Mouse (Mus musculus): ENCODE measurements around the gene Xrcc1. TPM values are rescaled to one million over a fixed set of nuclear protein-coding genes. Genes with fewer than 3 reads are reported as not detected.

Gene Xrcc1
- polyA plus RNA-seq (2015; fragmentation: Nextera tagmentation; extraction: Ambion mirVana), result 33.5 and 36.6 TPM in 2 replicates

DNA sequence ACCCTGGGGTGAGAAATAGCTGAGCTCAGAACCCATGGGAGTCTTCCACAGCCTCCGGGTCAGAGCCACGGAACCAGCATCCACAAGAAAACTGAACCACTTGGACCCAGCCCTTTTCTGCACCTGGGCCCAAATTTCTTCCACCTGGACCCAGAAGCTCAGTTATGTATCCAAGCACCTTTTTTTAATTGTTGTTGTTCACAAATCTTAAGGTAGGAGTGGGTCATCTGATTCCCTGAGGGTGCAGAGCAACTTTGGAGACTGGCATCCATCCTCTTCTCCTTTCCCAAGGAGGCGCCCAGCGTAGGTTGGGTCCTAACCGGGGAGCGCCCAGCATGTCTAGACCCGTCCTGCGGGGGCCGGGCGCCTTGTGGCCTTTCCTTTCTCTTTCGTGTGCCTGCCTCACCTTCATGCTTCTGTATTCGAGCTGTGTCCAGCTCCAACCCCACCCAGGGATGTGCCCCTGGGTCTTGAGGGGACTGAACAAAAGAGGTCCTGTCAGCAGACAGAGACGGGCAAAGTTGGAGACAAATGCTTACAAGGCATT, at the start of gene Xrcc1, which contains the start of gene Pinlyp:
Gene Xrcc1, plus strand, starts transcription at position 222 of the 547 bp plus-strand sequence.
Gene Pinlyp, minus strand, starts transcription at position 51 of the 547 bp plus-strand sequence.

DNA sequence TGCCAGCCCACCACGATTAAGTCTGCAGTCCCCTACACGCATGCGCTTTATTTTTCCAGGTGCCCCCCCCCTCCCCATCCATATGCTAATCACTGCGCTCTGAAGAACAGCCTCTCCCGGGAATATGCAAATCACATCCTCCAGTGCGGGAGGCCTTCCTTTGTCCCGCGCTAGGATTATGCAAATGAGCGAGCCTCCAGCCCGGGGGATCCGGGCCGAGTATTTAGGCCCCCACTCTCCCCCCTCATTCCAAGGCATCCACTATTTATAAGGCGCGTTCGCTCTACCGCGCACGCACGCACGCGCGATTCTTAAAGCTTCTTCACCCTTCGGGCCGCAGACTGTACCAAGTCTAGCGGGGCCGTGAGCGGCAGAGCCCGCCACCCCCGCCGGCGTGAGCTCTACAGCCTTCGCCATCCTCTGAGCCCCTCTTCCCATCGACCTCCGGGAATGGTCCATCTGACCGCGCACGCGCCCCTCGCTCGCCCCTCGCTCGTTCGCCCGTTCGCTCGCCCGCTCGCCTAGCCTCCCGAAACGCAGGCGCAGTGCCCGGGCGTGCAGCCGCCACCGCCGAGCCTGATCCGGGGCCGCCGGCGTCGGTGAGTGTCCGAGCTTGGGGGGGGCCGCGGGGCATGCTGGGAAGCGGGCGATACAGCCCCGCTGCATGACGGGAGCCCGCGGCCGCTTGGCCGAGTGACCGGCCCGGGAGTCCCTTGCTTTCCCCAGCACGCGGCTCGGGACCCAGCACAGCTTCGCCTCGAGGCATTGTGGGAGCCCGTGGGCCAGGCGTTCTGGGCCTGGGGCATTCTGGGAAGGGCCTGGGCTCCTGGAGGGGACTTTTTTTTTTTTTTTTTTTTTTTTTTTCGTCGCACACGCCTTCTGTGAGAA, 39.0 kb upstream of the Xrcc1 start, which contains the start of gene Zfp428:
Gene Zfp428, plus strand, starts transcription at position 169 of the 888 bp plus-strand sequence.

DNA sequence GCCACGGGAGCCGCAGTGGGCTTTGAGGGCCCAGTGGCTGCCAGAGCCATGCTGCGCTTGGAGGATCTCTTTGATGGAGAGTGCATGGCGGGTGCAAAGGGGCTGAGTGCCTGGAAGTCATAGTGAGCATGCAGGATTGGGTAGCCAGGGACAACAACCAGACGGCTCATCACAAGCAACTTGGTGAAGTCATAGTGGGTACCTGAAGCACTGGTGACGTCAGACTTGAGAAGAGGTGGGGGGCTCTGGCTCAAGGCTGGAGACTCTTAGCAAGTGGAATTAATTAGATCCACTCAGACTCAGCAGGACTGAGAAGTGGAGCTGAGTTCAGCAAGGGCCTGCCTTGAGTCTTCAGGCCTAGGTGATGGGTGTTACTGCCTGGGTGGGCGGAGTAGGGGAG, 33.7 kb upstream of the Xrcc1 start, which contains the start of gene AC161166.1:
Gene AC161166.1, minus strand, starts transcription at position 101 of the 400 bp plus-strand sequence.

DNA sequence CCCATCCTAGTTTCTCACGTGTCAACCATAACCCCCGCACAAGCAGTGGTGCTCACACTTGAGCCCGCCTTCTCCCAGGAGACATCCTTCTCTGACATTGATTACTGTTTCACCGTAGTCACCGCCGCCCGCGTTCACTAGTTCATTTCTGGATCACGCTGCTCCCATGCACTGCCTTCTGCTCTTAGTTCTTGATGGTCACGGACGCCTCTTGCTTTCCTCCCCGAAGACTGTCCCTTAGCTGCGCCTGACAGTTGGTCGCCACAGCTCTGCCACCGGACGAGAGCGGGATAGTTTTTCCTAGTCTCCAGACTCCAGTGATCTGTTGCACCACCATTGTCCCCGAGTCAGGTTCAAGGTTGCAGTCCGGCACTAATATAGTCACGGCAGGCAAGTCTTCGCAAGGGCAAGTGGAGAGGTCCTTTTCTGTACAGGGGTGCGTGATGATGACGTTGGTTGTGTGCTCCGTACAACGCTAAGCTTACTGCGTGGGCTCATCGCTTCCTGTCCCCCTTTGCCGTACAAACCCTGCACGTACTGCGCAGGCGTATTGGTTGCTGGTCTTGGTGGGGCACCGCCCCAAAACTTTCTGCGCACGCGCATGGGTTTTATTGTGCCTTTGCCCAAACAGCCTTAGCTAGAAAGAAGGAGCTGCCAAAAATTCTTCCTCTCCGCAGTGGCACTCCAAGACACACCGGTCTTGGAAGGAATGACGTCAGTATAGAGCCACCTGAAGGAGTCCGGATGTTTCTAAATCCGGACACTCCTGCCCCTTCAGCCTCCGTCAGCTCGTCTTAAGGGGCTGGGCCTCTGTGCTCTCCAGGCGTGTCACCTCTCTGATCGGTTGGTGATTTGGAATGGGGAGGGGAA, 15.8 kb upstream of the Xrcc1 start, which contains the start of gene Irgq:
Gene Irgq, plus strand, starts transcription at position 628 of the 870 bp plus-strand sequence.

DNA sequence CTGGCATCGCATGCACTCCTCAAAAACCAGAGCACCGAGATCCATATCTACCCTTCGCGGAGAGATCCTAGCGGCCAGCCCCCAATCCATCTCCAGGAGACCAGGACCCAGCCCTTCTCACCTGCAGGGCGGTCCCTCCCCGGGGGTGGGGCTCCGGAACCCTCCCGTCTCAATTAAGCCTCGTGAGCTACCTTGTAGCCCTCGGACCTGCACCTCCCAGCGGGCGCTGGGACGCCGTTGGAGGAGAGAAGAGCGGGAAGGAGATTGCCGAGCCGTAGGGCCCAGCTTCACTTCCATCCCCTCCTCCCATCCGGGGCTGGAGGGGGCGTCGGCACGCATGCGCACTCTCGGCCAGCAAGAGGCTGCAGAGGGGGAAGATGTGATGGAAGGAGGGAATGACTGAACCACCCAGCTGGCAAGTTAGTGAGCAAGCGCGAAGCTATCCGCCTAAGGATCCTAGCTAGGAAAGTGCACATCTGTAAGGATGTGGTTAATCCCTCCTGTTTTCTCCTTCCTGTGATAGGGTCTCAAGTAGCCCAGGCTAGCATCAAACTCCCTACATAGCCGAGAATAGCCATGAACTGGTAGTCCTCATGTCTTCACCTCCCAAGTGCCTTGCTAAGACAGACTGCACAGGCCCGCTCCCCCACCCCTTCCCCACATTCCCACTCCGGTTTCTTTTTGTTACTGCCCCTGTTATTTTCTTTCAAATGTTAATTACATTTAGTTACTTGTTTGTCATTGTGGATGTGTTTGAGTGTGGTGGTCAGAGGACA, 41.4 kb downstream of the Xrcc1 start, which contains the start of the genes Ethe1 and Zfp575:
Gene Ethe1, plus strand, starts transcription at position 214 of the 776 bp plus-strand sequence.
Gene Zfp575, minus strand, starts transcription at position 312 of the 776 bp plus-strand sequence.

DNA sequence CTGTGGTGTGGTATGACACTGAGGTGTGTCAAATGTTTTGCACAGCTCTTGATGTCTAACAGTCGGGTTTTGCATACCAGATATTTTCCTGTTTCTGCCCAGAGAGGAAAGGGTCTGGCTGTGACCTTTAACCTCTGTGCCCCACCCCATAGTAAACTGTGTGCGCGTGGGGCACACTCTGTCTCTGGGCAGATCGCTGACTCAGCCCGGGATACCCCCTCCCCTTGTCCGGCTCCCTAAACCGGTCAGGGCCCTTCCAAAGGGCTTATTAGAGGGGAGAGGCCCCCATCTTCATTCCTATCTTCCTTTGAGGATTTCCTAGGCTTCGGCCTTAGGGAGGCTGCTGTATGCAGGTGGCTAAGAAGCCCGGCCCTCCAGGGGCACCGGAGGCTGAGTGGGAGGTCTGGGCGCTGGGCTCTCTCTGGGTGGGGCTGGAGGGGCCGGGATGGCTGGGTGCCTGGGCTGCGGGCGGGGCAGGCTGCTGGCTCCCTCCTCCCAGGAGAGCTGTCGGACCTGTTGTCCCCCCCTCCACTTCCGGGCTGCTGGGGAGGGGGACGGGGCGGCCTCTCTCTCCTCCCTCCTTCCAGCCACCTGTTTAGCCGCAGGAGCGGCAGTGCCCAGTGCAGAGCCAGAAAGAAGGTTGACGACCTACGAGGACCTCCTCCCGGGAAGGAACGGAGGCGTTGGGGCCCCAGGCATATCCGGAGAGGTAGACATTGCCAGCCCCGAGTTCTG, 64.2 kb downstream of the Xrcc1 start, which contains the start of gene Phldb3:
Gene Phldb3, plus strand, starts transcription at position 620 of the 735 bp plus-strand sequence.

Other genes starting within 250 kb of the Xrcc1 start
- 9.9 and 10.5 TPM in 2 replicates for gene Zfp61, start 245.1 kb upstream of the Xrcc1 start, polyA plus RNA-seq (2015; fragmentation: Nextera tagmentation; extraction: Ambion mirVana)
- 4.0 and 4.7 TPM in 2 replicates for gene Zfp94, start 229.6 kb upstream of the Xrcc1 start, polyA plus RNA-seq (2015; fragmentation: Nextera tagmentation; extraction: Ambion mirVana)
- gene Tescl, start 212.4 kb upstream of the Xrcc1 start, polyA plus RNA-seq (2015; fragmentation: Nextera tagmentation; extraction: Ambion mirVana), result 0.31 TPM in 1 of 2 replicates, not detected in the other
- 0.54 and 0.85 TPM in 2 replicates for gene Lypd5, start 197.1 kb upstream of the Xrcc1 start, polyA plus RNA-seq (2015; fragmentation: Nextera tagmentation; extraction: Ambion mirVana)
- 6.5 and 10.8 TPM in 2 replicates for gene Kcnn4, start 176.0 kb upstream of the Xrcc1 start, polyA plus RNA-seq (2015; fragmentation: Nextera tagmentation; extraction: Ambion mirVana)
- gene Smg9, start 146.7 kb upstream of the Xrcc1 start, polyA plus RNA-seq (2015; fragmentation: Nextera tagmentation; extraction: Ambion mirVana), result 16.0 and 19.1 TPM in 2 replicates
- gene Irgc1, start 94.0 kb upstream of the Xrcc1 start, polyA plus RNA-seq (2015; fragmentation: Nextera tagmentation; extraction: Ambion mirVana), result 0.08 TPM in 1 of 2 replicates, not detected in the other
- gene Plaur, start 83.8 kb upstream of the Xrcc1 start, polyA plus RNA-seq (2015; fragmentation: Nextera tagmentation; extraction: Ambion mirVana), result 34.6 and 58.9 TPM in 2 replicates
- gene Cadm4, start 64.3 kb upstream of the Xrcc1 start, polyA plus RNA-seq (2015; fragmentation: Nextera tagmentation; extraction: Ambion mirVana), result 1.9 and 2.9 TPM in 2 replicates
- gene Zfp428, start 39.3 kb upstream of the Xrcc1 start, polyA plus RNA-seq (2015; fragmentation: Nextera tagmentation; extraction: Ambion mirVana), result 15.6 and 20.1 TPM in 2 replicates
- 0.11 TPM in 1 of 2 replicates, not detected in the other for gene AC161166.1, start 33.8 kb upstream of the Xrcc1 start, polyA plus RNA-seq (2015; fragmentation: Nextera tagmentation; extraction: Ambion mirVana)
- 3.1 and 3.2 TPM in 2 replicates for gene Irgq, start 15.6 kb upstream of the Xrcc1 start, polyA plus RNA-seq (2015; fragmentation: Nextera tagmentation; extraction: Ambion mirVana)
- gene Pinlyp, start 171 bp upstream of the Xrcc1 start, polyA plus RNA-seq (2015; fragmentation: Nextera tagmentation; extraction: Ambion mirVana), result 0.19 TPM in 1 of 2 replicates, not detected in the other
- 82.4 and 97.2 TPM in 2 replicates for gene Ethe1, start 41.3 kb downstream of the Xrcc1 start, polyA plus RNA-seq (2015; fragmentation: Nextera tagmentation; extraction: Ambion mirVana)
- gene Zfp575, start 41.4 kb downstream of the Xrcc1 start, polyA plus RNA-seq (2015; fragmentation: Nextera tagmentation; extraction: Ambion mirVana), result 3.2 and 3.6 TPM in 2 replicates
- gene Phldb3, start 64.5 kb downstream of the Xrcc1 start, polyA plus RNA-seq (2015; fragmentation: Nextera tagmentation; extraction: Ambion mirVana), result 0.47 and 0.49 TPM in 2 replicates
- 8.4 and 12.9 TPM in 2 replicates for gene Lypd3, start 90.3 kb downstream of the Xrcc1 start, polyA plus RNA-seq (2015; fragmentation: Nextera tagmentation; extraction: Ambion mirVana)
- not detected in 2 replicates for gene Tex101, start 130.4 kb downstream of the Xrcc1 start, polyA plus RNA-seq (2015; fragmentation: Nextera tagmentation; extraction: Ambion mirVana)
- gene BC049730, start 163.0 kb downstream of the Xrcc1 start, polyA plus RNA-seq (2015; fragmentation: Nextera tagmentation; extraction: Ambion mirVana), result not detected in 2 replicates
- gene Gm4763, start 180.6 kb downstream of the Xrcc1 start, polyA plus RNA-seq (2015; fragmentation: Nextera tagmentation; extraction: Ambion mirVana), result not detected in 2 replicates
- 0.82 TPM in 1 of 2 replicates, not detected in the other for gene Cd177, start 214.0 kb downstream of the Xrcc1 start, polyA plus RNA-seq (2015; fragmentation: Nextera tagmentation; extraction: Ambion mirVana)
- 0.45 TPM in 1 of 2 replicates, not detected in the other for gene Ceacam10, start 230.9 kb downstream of the Xrcc1 start, polyA plus RNA-seq (2015; fragmentation: Nextera tagmentation; extraction: Ambion mirVana)

Measured in urinary bladder, postnatal 0 days (tissue).